Mouse (Mus musculus): ENCODE measurements at regions not wholly inside any gene's neighbourhood (a gene's known extent, or its start where the extent isn't known, plus 50 kb on each side); places are given as distances from the start of the nearest gene placed in this dataset.

DNA sequence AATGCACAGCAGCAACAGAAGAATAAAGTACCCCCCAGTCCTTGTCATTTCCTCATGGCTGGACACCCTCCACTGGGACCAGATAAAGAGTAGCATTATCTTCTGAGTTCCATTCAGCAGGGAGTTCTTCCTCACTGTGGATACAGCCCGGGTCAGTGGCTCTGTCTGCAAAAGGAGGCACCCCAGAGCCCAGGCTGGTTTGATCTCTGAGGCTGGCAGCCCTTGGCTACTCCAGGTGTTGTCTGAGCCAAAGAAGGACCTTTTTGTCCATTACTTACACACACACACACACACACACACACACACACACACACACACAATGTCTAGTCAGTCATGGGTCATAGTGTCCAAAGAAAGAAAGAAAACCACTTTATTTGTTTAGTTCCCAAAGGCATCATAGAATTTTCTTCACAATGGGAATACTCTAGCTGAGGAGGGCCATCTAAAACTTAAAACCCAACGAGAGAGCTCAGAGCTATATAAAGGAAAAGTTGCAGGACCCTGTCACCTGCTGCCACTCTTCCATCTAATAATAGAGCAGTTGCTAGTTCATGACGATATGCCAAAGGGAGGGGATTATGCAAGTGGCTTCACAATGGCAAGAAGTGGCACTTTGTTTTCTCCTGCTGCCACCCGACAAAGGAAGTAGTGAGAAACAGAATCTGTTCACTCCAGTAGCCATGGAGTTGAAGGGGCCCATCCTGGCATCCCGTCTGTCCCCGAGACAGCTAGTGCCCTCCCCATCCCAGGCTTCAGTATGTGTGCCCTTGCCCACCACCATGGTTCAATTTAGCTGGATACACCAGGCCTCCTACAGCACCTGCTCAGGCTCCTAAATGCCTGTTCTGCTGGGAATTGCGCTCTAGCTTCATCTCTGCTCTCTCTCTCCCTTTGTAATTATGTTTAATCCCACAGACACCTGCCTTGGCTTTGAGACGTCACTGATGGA is 480.4 kb upstream of the Nrsn1 start:
- Histone ChIP-seq H3K9ac (ENCODE audit: low read depth, low read length) (no peak overlapping the region), H3K27me3 (ENCODE audit: control insufficient read depth, insufficient read depth, low read length) (no peaks in the 10 kb centered on the region), H3K27ac (peak overlapping the region; percentile 47), H3K79me2 (replicated peaks; ENCODE audit: control insufficient read depth, insufficient read depth, low read length) (no peaks in the 10 kb centered on the region), H3K36me3 (ENCODE audit: control insufficient read depth, insufficient read depth, low read length) (no peaks in the 10 kb centered on the region), H3K4me3 (no peak overlapping the region), H3K4me1 (ENCODE audit: control insufficient read depth, insufficient read depth, low read length) (no peaks in the 10 kb centered on the region)
- DNase-seq, result peak; percentile 15 to 20
- TF ChIP-seq CTCF (IDR thresholded peaks at IDR 0.05) (no peak), POLR2A (IDR thresholded peaks at IDR 0.05; ENCODE audit: insufficient read depth, low read depth, low read length) (no peak), EP300 (IDR thresholded peaks at IDR 0.05; ENCODE audit: insufficient read depth, low read depth, low read length) (no peak)
- 43% methylated on average over 8 of the region's 8 CpGs for WGBS
- intact Hi-C loops (cut with DNase I), result no loop called here

- Histone ChIP-seq H3K79me2 (replicated peaks; ENCODE audit: control insufficient read depth, insufficient read depth, low read length) (no peaks in the 10 kb centered on the region), H3K4me1 (ENCODE audit: control insufficient read depth, insufficient read depth, low read length) (no peaks in the 10 kb centered on the region), H3K27me3 (ENCODE audit: control insufficient read depth, insufficient read depth, low read length) (no peaks in the 10 kb centered on the region), H3K36me3 (ENCODE audit: control insufficient read depth, insufficient read depth, low read length) (no peaks in the 10 kb centered on the region), H3K4me3 (no peak overlapping the region), H3K9ac (ENCODE audit: low read depth, low read length) (no peak overlapping the region), H3K27ac (no peak overlapping the region)
- TF ChIP-seq EP300 (IDR thresholded peaks at IDR 0.05; ENCODE audit: insufficient read depth, low read depth, low read length) (no peak), CTCF (IDR thresholded peaks at IDR 0.05) (no peak), POLR2A (IDR thresholded peaks at IDR 0.05; ENCODE audit: insufficient read depth, low read depth, low read length) (no peak)
- 46% methylated on average over 2 of the region's 2 CpGs for WGBS
- intact Hi-C loops (cut with DNase I), result no loop called here
- DNase-seq, result no peak
Measured at GRCm38 (mm10) chr13:25738601-25739000, 468.3 kb upstream of the Nrsn1 start.

GRCm38 (mm10) chr13:25729327-25729892 is 459.1 kb upstream of the Nrsn1 start:
- TF ChIP-seq POLR2A (IDR thresholded peaks at IDR 0.05; ENCODE audit: insufficient read depth, low read depth, low read length) (no peak), CTCF (IDR thresholded peaks at IDR 0.05) (no peak), EP300 (IDR thresholded peaks at IDR 0.05; ENCODE audit: insufficient read depth, low read depth, low read length) (no peak)
- Histone ChIP-seq H3K9ac (ENCODE audit: low read depth, low read length) (no peak overlapping the region), H3K36me3 (ENCODE audit: control insufficient read depth, insufficient read depth, low read length) (no peaks in the 10 kb centered on the region), H3K4me3 (no peak overlapping the region), H3K27me3 (ENCODE audit: control insufficient read depth, insufficient read depth, low read length) (no peaks in the 10 kb centered on the region), H3K27ac (no peak overlapping the region), H3K4me1 (ENCODE audit: control insufficient read depth, insufficient read depth, low read length) (no peaks in the 10 kb centered on the region), H3K79me2 (replicated peaks; ENCODE audit: control insufficient read depth, insufficient read depth, low read length) (no peaks in the 10 kb centered on the region)
- DNase-seq, result no peak
- WGBS, result 68% methylated on average over 3 of the region's 3 CpGs
- intact Hi-C loops (cut with DNase I), result no loop called here

GRCm38 (mm10) chr13:25727504-25728095 is 457.3 kb upstream of the Nrsn1 start:
- 43% methylated on average over 1 of the region's 1 CpGs for WGBS
- no peak overlapping the region for H3K9ac ChIP-seq (ENCODE audit: low read depth, low read length)
- TF ChIP-seq POLR2A (IDR thresholded peaks at IDR 0.05; ENCODE audit: insufficient read depth, low read depth, low read length), result no peak
- TF ChIP-seq CTCF (IDR thresholded peaks at IDR 0.05), result peak; percentile 75
- TF ChIP-seq EP300 (IDR thresholded peaks at IDR 0.05; ENCODE audit: insufficient read depth, low read depth, low read length), result no peak
- H3K27me3 ChIP-seq (ENCODE audit: control insufficient read depth, insufficient read depth, low read length), result no peaks in the 10 kb centered on the region
- no peak for DNase-seq
- H3K79me2 ChIP-seq (replicated peaks; ENCODE audit: control insufficient read depth, insufficient read depth, low read length), result no peaks in the 10 kb centered on the region
- intact Hi-C loops (cut with DNase I), result no loop called here
- no peaks in the 10 kb centered on the region for H3K4me1 ChIP-seq (ENCODE audit: control insufficient read depth, insufficient read depth, low read length)
- H3K27ac ChIP-seq, result no peak overlapping the region
- no peak overlapping the region for H3K4me3 ChIP-seq
- H3K36me3 ChIP-seq (ENCODE audit: control insufficient read depth, insufficient read depth, low read length), result no peaks in the 10 kb centered on the region

GRCm38 (mm10) chr13:25722595-25723525 is 452.6 kb upstream of the Nrsn1 start:
- Histone ChIP-seq H3K4me3 (no peak overlapping the region), H3K79me2 (replicated peaks; ENCODE audit: control insufficient read depth, insufficient read depth, low read length) (no peaks in the 10 kb centered on the region), H3K4me1 (ENCODE audit: control insufficient read depth, insufficient read depth, low read length) (no peaks in the 10 kb centered on the region), H3K27me3 (ENCODE audit: control insufficient read depth, insufficient read depth, low read length) (no peaks in the 10 kb centered on the region), H3K36me3 (ENCODE audit: control insufficient read depth, insufficient read depth, low read length) (no peaks in the 10 kb centered on the region), H3K9ac (ENCODE audit: low read depth, low read length) (no peak overlapping the region), H3K27ac (no peak overlapping the region)
- no peak for DNase-seq
- 70% methylated on average over 4 of the region's 4 CpGs for WGBS
- TF ChIP-seq EP300 (IDR thresholded peaks at IDR 0.05; ENCODE audit: insufficient read depth, low read depth, low read length) (no peak), CTCF (IDR thresholded peaks at IDR 0.05) (no peak), POLR2A (IDR thresholded peaks at IDR 0.05; ENCODE audit: insufficient read depth, low read depth, low read length) (no peak)
- intact Hi-C loops (cut with DNase I), result no loop called here
